Mouse (Mus musculus) spleen, postnatal 14 days (tissue): Measurements from ENCODE around the gene Med13l.

Experiments
- DNase-seq, 2 experiments: peaks; one replicate each; pipeline ENCODE4 v3.0.0; 2021 to 2022; ENCODE audit warnings: low spot score in 2 of 2

The Med13l gene

GRCm38 (mm10) chr5:118560385-118561085 is at the start of gene Med13l:
Gene Med13l (plus strand): TSS chr5:118560679.
- DNase-seq: peak; percentile 44 to 68

- DNase-seq: no peak
Measured at GRCm38 (mm10) chr5:118510969-118511368, 49.5 kb upstream of the Med13l start.

GRCm38 (mm10) chr5:118513005-118513404 is 47.5 kb upstream of the Med13l start:
- no peak for DNase-seq

DNA sequence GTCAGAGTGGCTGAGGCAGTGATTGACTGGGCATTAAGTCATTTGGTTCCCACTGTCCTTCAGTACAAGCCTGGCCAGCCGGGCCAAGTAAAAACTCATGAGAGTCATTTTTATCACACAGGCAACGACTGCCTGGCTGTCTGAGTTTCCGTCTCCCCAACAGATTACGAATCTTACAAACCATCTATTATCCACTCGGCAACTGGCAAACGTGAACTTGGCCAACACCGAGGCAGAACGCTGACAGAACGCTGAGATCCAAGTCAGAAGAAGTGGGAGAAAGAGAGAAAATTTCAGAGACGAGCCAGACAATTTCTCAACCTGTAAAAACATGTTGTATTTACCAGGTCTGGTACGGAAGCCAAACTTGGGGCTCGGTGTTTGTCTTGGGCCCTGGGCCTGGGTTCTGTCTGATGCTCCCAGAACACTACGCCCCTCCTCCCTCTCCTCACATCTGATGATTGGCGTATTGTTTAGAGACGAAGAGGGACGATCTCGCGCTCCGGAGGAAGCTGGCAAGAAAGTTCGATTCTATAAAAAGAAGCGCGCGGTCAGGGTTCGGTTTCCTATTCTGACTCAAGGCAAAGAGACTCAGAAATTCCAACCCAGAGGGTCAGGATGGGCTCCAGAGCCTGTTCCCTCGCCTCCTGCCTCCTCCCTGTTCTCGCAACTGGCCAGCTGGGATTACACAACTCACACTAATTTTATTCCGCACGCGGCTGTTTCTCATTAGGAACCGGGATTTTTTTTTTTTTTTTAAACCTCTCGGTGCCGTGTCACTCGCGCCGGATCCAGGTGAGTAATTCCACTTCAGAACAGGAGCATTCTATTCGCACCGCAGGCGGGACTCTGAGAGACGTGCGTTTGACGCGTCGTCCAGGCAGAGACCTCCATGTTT is 46.6 kb upstream of the Med13l start:
- no peak for DNase-seq

DNA sequence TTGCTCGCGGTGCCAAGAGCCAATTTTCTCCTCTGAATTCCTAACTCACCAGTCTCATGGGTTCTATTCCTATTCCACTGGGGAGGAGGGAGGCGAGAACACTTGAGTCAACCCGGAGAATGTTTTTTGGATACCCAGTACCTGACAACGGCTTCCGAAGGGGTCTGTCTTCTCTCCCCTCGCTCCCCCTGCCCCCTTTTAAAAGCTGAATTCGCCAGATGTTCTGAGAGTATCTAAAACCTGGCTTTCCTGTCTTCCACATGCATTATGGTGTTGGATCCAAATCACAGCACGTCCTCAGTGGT is 46.0 kb upstream of the Med13l start:
- no peak for DNase-seq

- DNase-seq: no peak
Measured at GRCm38 (mm10) chr5:118514842-118515241, 45.6 kb upstream of the Med13l start.

DNA sequence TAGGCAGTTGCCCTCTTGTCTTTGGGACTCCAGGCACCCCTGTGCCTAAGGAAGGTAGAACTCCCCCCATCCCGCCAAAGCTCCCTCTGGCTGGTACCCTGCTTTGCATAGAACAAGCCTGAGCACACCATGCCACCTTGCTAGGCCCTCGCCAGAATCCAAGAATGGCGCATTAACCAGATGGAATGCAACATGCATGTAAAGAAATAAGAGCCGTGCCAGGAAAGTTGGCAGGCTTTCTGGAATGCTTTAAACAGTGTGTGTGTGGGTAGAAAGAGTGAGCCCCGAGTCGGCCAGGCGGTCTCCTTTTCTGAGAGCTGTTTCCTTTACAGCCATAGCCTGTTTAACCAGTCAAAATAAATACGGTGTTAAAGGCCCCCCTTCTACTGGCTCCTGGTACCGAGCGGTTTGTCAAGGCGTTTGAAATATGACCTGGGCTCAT is 45.2 kb upstream of the Med13l start:
- DNase-seq: no peak

DNA sequence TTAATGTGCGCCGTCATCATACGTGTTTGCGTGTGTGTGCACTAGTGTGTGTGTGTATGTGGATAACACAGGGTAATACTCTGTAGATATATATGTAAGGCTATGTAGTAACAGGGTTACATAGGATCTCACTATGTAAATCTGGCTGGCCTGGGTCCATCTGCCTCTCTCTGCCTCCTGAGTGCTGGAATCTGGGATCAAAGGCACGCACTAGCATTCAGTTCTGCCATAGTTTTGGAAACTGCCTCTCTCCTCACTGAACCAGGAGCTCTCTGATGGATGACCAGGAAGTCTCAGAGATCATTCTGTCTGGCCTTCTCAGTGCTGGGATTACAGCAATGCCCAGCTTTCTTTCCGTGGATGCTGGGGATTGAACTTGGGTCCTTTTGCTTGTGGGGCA is 44.4 kb upstream of the Med13l start:
- no peak for DNase-seq

DNA sequence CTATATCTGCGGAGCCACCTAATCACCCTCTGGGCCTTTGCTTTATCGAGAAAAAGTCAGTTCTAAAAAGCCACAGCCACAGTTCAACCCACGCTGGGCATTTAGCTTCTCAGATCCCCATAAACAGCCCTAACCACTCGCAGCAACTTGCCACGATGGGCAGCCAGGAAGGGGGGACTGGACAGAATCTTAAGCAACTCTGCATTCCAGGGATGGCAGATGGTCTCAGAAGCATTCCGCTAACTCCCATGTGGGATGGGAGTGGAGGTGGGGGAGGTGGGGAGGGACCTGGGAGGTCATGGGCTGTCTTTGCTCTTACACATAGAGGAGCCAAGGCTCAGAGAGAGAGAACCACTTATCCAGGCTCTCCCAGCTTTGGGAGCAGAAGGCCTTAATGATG is 44.0 kb upstream of the Med13l start:
- no peak for DNase-seq

GRCm38 (mm10) chr5:118520457-118520856 is 40.0 kb upstream of the Med13l start:
- no peak for DNase-seq

DNA sequence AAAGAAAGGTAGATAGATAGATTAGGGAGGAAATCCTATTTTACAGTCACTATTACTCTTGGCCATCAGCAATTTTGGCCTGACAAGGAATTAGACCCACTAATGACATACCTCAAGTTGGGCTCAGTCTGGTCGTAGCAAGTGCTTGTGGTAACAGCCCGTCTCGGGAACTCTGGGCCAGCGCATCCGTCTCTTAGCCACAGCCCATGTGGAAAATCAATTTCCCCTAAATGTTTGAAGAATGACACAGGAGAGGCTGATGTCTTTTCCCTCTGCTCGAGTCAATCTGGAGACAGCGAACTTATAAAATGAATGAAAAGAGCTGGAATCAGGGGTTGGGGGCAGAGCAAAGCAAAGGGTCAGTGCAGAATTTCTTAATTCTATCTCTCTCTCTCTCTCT is 36.1 kb upstream of the Med13l start:
- DNase-seq: no peak

GRCm38 (mm10) chr5:118525634-118526033 is 34.8 kb upstream of the Med13l start:
- DNase-seq: no peak

- DNase-seq: no peak
Measured at GRCm38 (mm10) chr5:118526504-118526903, 34.0 kb upstream of the Med13l start.

GRCm38 (mm10) chr5:118529241-118529640 is 31.2 kb upstream of the Med13l start:
- DNase-seq: no peak

DNA sequence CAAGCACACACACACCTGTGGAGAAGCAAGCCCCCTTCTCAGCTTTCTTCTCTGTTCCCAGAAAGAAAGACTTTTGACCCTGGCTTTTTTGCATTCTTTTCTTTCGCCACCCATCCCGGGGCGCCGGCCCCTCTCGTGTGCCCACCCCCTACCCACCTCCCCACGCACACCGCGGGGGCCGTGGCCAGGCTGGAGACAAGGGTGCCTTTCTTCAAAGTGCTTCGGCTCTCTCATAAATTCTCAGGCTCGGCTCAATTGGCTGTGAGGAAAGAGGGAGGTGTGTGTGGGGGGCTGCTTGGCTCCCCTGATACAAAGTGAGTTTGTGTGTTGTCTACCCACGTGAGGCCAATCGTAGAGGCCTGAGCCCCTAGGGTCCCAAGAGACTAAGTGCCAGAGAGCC is 28.4 kb upstream of the Med13l start:
- no peak for DNase-seq

DNA sequence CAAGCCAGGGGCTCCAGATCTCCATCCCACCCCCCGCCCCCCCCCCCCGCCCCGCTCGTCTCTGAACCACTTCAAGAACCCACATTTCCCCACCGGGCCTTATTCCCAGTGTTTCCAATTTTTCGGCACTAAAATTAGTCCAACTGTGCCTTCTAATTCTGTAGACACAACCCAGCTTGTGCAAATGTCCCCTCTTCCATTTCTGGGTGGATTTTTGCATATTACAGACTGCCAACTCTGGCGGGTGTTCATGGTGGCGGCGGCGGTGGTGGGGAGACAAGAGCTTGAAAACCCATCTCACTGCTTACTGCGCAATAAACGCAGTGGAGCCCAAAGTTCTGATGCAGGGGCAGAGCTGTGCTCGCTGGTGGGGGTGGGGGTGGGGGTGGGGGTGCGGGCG is 27.8 kb upstream of the Med13l start:
- no peak for DNase-seq

GRCm38 (mm10) chr5:118534407-118534921 is 26.0 kb upstream of the Med13l start:
- DNase-seq: no peak

GRCm38 (mm10) chr5:118535130-118535529 is 25.3 kb upstream of the Med13l start:
- no peak for DNase-seq

GRCm38 (mm10) chr5:118538487-118538886 is 22.0 kb upstream of the Med13l start:
- DNase-seq: no peak

DNA sequence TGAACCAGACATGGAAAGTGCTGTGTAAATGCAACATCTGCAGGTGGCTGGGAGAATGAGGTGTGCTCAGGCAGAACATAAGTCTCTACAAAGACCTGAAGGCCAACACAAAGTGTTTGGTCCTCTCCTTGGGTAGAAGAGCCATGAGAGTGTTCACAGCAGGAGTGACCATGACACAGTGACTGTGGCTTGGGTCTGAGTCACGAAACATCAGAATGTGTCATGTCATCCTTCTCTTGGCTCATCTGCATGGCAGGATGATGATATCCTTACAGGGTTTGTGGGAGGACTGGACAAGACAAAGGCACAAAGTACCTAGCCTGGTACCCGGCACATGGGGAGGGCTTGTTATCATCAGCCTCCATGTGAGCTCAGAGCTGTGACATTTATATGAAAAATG is 16.7 kb upstream of the Med13l start:
- no peak for DNase-seq

DNA sequence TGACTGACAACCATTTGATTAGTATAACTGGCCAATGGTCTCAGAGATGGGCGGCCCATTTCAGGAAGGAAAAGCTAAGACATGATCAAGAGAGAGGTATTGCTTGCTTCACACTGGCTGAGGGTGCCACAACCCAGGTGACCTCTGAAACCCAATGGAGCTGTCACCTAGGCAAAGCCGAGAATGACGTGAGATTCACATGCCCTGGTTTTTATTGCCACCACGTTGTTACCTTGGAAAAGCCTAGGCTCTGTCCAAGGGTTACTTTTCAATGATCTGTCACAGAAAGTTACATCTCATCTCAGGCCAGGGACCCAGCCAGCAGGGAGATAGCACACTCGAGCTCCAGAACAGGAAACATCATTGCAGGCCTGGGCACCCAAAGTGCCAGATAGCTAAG is 10.0 kb upstream of the Med13l start:
- no peak for DNase-seq

- no peak for DNase-seq
Measured at GRCm38 (mm10) chr5:118553290-118553689, 7.2 kb upstream of the Med13l start.

GRCm38 (mm10) chr5:118555305-118555704 is 5.2 kb upstream of the Med13l start:
- no peak for DNase-seq
